Mouse (Mus musculus) lung, adult 2 months (tissue): ENCODE measurements around the gene Chmp2b. TPM values are rescaled to one million over a fixed set of nuclear protein-coding genes. Genes with fewer than 3 reads are reported as not detected.

Experiments
- DNase-seq: peaks from one replicate; pipeline ENCODE4 v3.0.0; 2022
- H3K4me1 ChIP-seq: fragments of 200-500 bp; 2 replicates; pipeline ENCODE4 v1.6.1; 2011; ENCODE audit warnings: low read length; ENCODE audit not compliant: control insufficient read depth, insufficient read depth
- H3K4me3 ChIP-seq: fragments of 200-500 bp; replicated peaks from 2 replicates; pipeline ENCODE3; 2011; ENCODE audit warnings: low read depth, mild to moderate bottlenecking, control low read depth, low read length; ENCODE audit errors: extremely low read depth
- CTCF ChIP-seq: fragments of 200-500 bp; IDR thresholded peaks from 2 replicates; pipeline ENCODE4 v1.5.1; 2011; ENCODE audit warnings: mild to moderate bottlenecking, low read length, control low read depth; ENCODE audit not compliant: insufficient read depth
- POLR2A ChIP-seq: fragments of 200-500 bp; IDR thresholded peaks from 2 replicates; pipeline ENCODE4 v1.6.1; 2011; ENCODE audit warnings: low read depth, mild to moderate bottlenecking, control low read depth, low read length, borderline replicate concordance; ENCODE audit errors: extremely low read depth
- WGBS: fragments of 180-500 bp; shearing (Covaris S2); methylation state at CpG from one replicate; pipeline ENCODE4 v1.1.7; 2018; 5-methylcytosine and 5-hydroxymethylcytosine counted together
- polyA plus RNA-seq: library from polyadenylated mRNA; depleted of rRNA; stranded (reverse); fragments of >200 nt; gene quantifications from 2 replicates; pipeline ENCODE4 v1.2.3, GENCODE M21; 2012; rRNA removed

The Chmp2b gene
- 16.4 and 17.4 TPM in 2 replicates for polyA plus RNA-seq

DNA sequence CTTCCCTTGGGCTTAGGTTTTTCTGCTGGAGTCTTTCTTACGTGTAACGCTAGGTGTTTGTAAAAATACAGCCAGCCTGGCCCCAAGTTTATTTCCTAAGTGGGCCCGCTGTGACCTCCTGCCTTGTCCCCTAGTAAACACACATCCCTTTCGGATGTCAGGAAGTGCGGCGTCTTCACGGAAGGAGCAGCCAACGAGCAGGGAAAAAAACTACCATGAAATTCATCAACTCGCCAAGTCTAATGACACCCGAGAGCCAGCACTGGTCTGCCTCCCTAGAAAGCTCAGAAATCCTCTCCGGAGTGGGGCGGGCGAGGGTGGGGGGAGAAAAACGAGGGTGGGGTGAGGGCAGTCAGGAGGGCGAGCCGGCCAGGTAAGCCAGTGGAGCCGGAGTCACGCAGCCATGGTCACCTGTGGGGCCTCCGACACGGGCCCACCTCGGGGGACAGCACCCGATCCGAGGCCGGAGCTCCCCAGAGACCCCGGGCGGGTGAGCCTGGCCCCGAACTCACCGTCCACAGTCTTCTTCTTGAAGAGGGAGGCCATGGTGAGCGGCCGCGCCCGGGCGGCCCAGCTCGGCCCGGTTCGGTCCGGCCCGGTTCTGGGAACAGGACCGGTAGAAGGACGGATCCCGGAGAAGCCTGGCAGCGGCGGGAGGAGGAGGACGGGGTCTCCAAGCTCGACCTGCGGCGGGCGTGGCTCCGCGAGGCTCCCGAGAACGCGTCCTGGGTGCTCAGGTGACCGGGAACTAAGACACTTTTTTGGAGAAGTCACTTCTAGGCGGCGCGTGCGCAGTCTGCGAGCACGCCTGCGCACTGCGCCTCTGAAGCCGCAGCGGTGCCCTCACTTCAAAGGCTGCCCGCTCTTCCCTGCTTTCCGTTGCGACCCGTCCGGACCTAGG is at the start of gene Chmp2b:
TSS of gene Chmp2b (minus strand) at position 764 of the 901 bp plus-strand sequence.
- peak within 1 kb of the TSS; percentile 86 for H3K4me3 ChIP-seq
- WGBS = under 1% methylated on average over 68 of the region's 69 CpGs
- TF ChIP-seq POLR2A (peak; percentile 66; the same call in 1 of the 2 replicates), CTCF (no peak)
- H3K4me1 ChIP-seq = peaks cover 6% of the 10 kb centered on the region; the same call in 1 of the 2 replicates
- DNase-seq = peak; percentile 81

- 84% methylated on average over 1 of the region's 1 CpGs for WGBS
- Histone ChIP-seq H3K4me3 (no peak overlapping the region), H3K4me1 (no peaks in the 10 kb centered on the region)
- DNase-seq = no peak
- TF ChIP-seq POLR2A (no peak), CTCF (no peak)
These were observed 49.2 kb upstream of the Chmp2b start for GRCm38 (mm10) chr16:65611678-65612077.

DNA sequence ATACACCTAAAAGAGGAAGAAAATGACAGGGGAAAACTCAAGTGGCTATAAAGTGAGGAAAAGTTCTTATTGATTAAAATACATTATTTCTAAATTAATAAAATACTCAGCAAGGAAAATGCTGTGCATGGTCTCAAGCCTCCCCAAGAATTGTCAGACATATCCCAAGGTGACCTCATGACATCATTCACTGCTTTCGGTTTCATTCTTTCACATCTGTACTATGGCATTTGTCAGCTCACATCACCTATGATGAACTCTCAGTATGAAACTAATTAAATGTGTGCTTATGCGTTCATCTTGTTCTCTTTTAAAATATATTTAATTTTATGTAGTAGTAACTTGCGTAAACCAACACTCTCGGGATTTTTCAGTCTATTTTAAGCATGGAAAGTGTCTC is 38.3 kb upstream of the Chmp2b start:
- Histone ChIP-seq H3K4me1 (no peaks in the 10 kb centered on the region), H3K4me3 (no peak overlapping the region)
- 81% methylated on average over 4 of the region's 4 CpGs for WGBS
- TF ChIP-seq POLR2A (no peak), CTCF (no peak)
- DNase-seq = no peak

DNA sequence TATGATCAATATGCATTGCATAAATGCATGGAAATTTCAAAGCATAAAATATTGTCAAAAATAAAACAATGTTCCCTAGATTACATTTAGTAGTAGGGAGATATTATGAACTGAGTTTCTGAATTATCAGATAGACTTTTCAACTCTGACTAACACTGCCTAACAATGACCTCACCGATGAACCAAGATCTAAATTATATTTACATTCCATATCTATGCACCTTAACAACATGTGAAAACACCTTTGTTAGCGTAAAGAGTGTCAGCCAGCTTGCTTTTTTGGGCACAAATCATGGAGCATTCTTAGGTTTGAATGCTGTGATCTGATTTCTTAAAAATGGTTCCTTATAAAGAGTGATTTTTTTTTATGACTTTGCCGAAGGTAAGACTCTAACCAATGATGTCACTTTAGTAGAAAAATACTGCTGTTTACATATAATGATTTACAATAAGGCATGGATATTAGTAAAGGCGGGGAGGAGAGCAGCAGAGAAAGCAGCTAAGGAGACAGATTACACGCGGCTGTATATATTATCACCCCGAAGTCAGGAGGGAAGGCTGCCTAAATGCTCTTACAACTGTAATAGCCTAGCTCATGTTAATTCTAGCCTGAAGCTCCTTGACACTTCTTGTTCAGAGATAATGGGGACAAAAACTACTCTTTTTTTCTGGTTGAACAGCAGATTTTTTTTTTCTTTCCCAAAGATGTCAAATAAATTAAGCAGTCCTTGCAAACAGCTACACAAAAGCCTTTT is 23.8 kb upstream of the Chmp2b start:
- DNase-seq = no peak
- no peak for TF ChIP-seq CTCF
- no peak overlapping the region for H3K4me3 ChIP-seq
- no peaks in the 10 kb centered on the region for H3K4me1 ChIP-seq
- 68% methylated on average over 7 of the region's 7 CpGs for WGBS

GRCm38 (mm10) chr16:65585699-65586098 is 23.2 kb upstream of the Chmp2b start:
- TF ChIP-seq POLR2A = no peak
- no peak for TF ChIP-seq CTCF
- WGBS = 77% methylated on average over 2 of the region's 2 CpGs
- no peak for DNase-seq
- Histone ChIP-seq H3K4me1 (no peaks in the 10 kb centered on the region), H3K4me3 (no peak overlapping the region)

- Histone ChIP-seq H3K4me3 (no peak overlapping the region), H3K4me1 (no peaks in the 10 kb centered on the region)
- TF ChIP-seq POLR2A (no peak), CTCF (no peak)
- WGBS = 49% methylated on average over 6 of the region's 6 CpGs
- no peak for DNase-seq
These were observed 14.9 kb upstream of the Chmp2b start for GRCm38 (mm10) chr16:65577298-65578029.

- TF ChIP-seq CTCF (no peak), POLR2A (no peak)
- Histone ChIP-seq H3K4me3 (no peak overlapping the region), H3K4me1 (no peaks in the 10 kb centered on the region)
- 63% methylated on average over 4 of the region's 4 CpGs for WGBS
- no peak for DNase-seq
These were observed 6.3 kb upstream of the Chmp2b start for GRCm38 (mm10) chr16:65568853-65569252.

- no peak overlapping the region for H3K4me3 ChIP-seq
- TF ChIP-seq POLR2A (no peak), CTCF (no peak)
- DNase-seq = no peak
- H3K4me1 ChIP-seq = peaks cover 6% of the 10 kb centered on the region; the same call in 1 of the 2 replicates
- 64% methylated on average over 1 of the region's 1 CpGs for WGBS
These were observed 2.4 kb upstream of the Chmp2b start for GRCm38 (mm10) chr16:65564951-65565350.

- no peak for DNase-seq
- H3K4me3 ChIP-seq = no peak overlapping the region
These were observed 1.8 kb upstream of the Chmp2b start for GRCm38 (mm10) chr16:65564306-65564705.

More at GRCm38 (mm10) chr16:65564306-65564705, 1.8 kb upstream of the Chmp2b start:
- WGBS = 80% methylated on average over 8 of the region's 8 CpGs
- TF ChIP-seq CTCF (no peak), POLR2A (no peak)
- H3K4me1 ChIP-seq = peaks cover 6% of the 10 kb centered on the region; the same call in 1 of the 2 replicates
